Comparison of ENCODE assay signal across 8 mouse cellular contexts in genomic region chr10:128668790-128669672, GRCm38 (mm10). TPM values are rescaled to one million over a fixed set of nuclear protein-coding genes. Genes with fewer than 3 reads are reported as not detected.
DNase-seq lines count a peak whose midpoint lies in the region; ATAC-seq and TF ChIP-seq lines count a peak whose summit lies in the region.

No protein-coding gene starts in this region.

- WGBS in embryonic facial prominence, embryonic 14.5 days: under 1% methylated on average over 40 of the region's 42 CpGs
- 3% methylated on average over 42 of the region's 42 CpGs for WGBS in lung, adult 2 months

- no peaks in the 10 kb centered on the region for H3K27me3 ChIP-seq in embryonic facial prominence, embryonic 14.5 days (replicated peaks; ENCODE audit: control insufficient read depth, insufficient read depth, low read length)

- peak; percentile 50 for ATAC-seq in embryonic facial prominence, embryonic 14.5 days (ENCODE audit: low read depth)

- H3K4me1 ChIP-seq in embryonic facial prominence, embryonic 14.5 days (ENCODE audit: control insufficient read depth, insufficient read depth, low read length): peaks cover 10% of the 10 kb centered on the region
- no peaks in the 10 kb centered on the region; the same call in 1 of the 2 replicates for H3K4me1 ChIP-seq in lung, adult 2 months (ENCODE audit: control insufficient read depth, insufficient read depth, low read length)

- no peak for TF ChIP-seq POLR2A in lung, adult 2 months (IDR thresholded peaks at IDR 0.05; ENCODE audit: borderline replicate concordance, extremely low read depth, low read depth, low read length)

- peak overlapping the region; percentile 82 for H3K4me3 ChIP-seq in embryonic facial prominence, embryonic 14.5 days (ENCODE audit: low read depth, low read length)
- H3K4me3 ChIP-seq in lung, adult 2 months (replicated peaks; ENCODE audit: extremely low read depth, low read depth, low read length): peak overlapping the region; percentile 42

- H3K9ac ChIP-seq in embryonic facial prominence, embryonic 14.5 days (ENCODE audit: low read depth, low read length): peak overlapping the region; percentile 81

- no peaks in the 10 kb centered on the region for H3K9me3 ChIP-seq in embryonic facial prominence, embryonic 14.5 days (ENCODE audit: control insufficient read depth, low read length)

- peak; percentile 77 to 79 for DNase-seq in B cell, adult 2 months
- peak; percentile 63 to 71 for DNase-seq in adrenal gland, postnatal 36 days
- peak; percentile 83 for DNase-seq in embryonic facial prominence, embryonic 14.5 days (ENCODE audit: low spot score)
- peak; percentile 47 for DNase-seq in heart, postnatal 4 days
- peak; percentile 40 to 48 for DNase-seq in layer of hippocampus, adult 8-10 months (ENCODE audit: low spot score in 2 of 2)
- DNase-seq in lung, adult 2 months: peak; percentile 75
- peak; percentile 15 for DNase-seq in ovary, postnatal 10 days (ENCODE audit: low spot score)
- DNase-seq in thymus, postnatal 0 days (ENCODE audit: low spot score): peak; percentile 64

- peak overlapping the region; percentile 88 for H3K27ac ChIP-seq in embryonic facial prominence, embryonic 14.5 days (replicated peaks; ENCODE audit: low read depth, low read length)

- no peak for TF ChIP-seq CTCF in lung, adult 2 months (IDR thresholded peaks at IDR 0.05; ENCODE audit: insufficient read depth, low read length)

- H3K36me3 ChIP-seq in embryonic facial prominence, embryonic 14.5 days (ENCODE audit: control insufficient read depth, insufficient read depth, low read length): peaks cover 13% of the 10 kb centered on the region; the same call in 1 of the 2 replicates

- peak overlapping the region; percentile 74 for H3K4me2 ChIP-seq in embryonic facial prominence, embryonic 14.5 days (ENCODE audit: low read depth, low read length)

RNA-seq across cellular contexts. Expression of gene Suox, which starts 4.8 kb away (rescaled TPM):
- 10 to 100 TPM; 24.1 to 24.3 TPM for total RNA-seq in adrenal gland, postnatal 36 days (2021)
- 11.1 and 14.4 TPM in 2 replicates for polyA plus RNA-seq in embryonic facial prominence, embryonic 14.5 days (2014; fragmentation: Nextera tagmentation; extraction: Ambion mirVana)
- total RNA-seq in heart, postnatal 4 days (2021): 10 to 100 TPM; 11.6 to 12.1 TPM
- 10 to 100 TPM; 12.0 to 16.6 (median 14.3) TPM for total RNA-seq in layer of hippocampus, adult 8-10 months (2022)
- polyA plus RNA-seq in lung, adult 2 months (2012; rRNA removed): 8.9 and 15.3 TPM in 2 replicates
- polyA plus RNA-seq in thymus, postnatal 0 days (2015; fragmentation: Nextera tagmentation; extraction: Ambion mirVana): 13.4 and 16.9 TPM in 2 replicates

RNA-seq across cellular contexts. Expression of gene Ikzf4, which starts 23.2 kb away (rescaled TPM):
- total RNA-seq in adrenal gland, postnatal 36 days (2021): 1 to 10 TPM; 1.5 to 2.2 TPM
- 2.2 and 4.0 TPM in 2 replicates for polyA plus RNA-seq in embryonic facial prominence, embryonic 14.5 days (2014; fragmentation: Nextera tagmentation; extraction: Ambion mirVana)
- total RNA-seq in heart, postnatal 4 days (2021): 1 to 10 TPM; 1.7 to 2.4 TPM
- 10 to 100 TPM; 15.5 to 19.8 (median 16.2) TPM for total RNA-seq in layer of hippocampus, adult 8-10 months (2022)
- polyA plus RNA-seq in lung, adult 2 months (2012; rRNA removed): 2.7 and 4.4 TPM in 2 replicates
- polyA plus RNA-seq in thymus, postnatal 0 days (2015; fragmentation: Nextera tagmentation; extraction: Ambion mirVana): 0.98 and 1.1 TPM in 2 replicates

RNA-seq across cellular contexts. Expression of gene Rab5b, which starts 27.0 kb away (rescaled TPM):
- total RNA-seq in adrenal gland, postnatal 36 days (2021): 100 to 1,000 TPM; 111 to 125 TPM
- 74.7 and 75.4 TPM in 2 replicates for polyA plus RNA-seq in embryonic facial prominence, embryonic 14.5 days (2014; fragmentation: Nextera tagmentation; extraction: Ambion mirVana)
- total RNA-seq in heart, postnatal 4 days (2021): 10 to 100 TPM; 65.1 to 66.3 TPM
- 100 to 1,000 TPM; 132 to 151 (median 135) TPM for total RNA-seq in layer of hippocampus, adult 8-10 months (2022)
- polyA plus RNA-seq in lung, adult 2 months (2012; rRNA removed): 80.0 and 109 TPM in 2 replicates
- polyA plus RNA-seq in thymus, postnatal 0 days (2015; fragmentation: Nextera tagmentation; extraction: Ambion mirVana): 45.3 and 46.5 TPM in 2 replicates

RNA-seq across cellular contexts. Expression of gene Pmel, which starts 35.0 kb away (rescaled TPM):
- total RNA-seq in adrenal gland, postnatal 36 days (2021): 1 to 10 TPM in 1 of 2 experiments, under 1 TPM in 1; 0.82 to 1.4 TPM
- 14.0 and 14.6 TPM in 2 replicates for polyA plus RNA-seq in embryonic facial prominence, embryonic 14.5 days (2014; fragmentation: Nextera tagmentation; extraction: Ambion mirVana)
- total RNA-seq in heart, postnatal 4 days (2021): 1 to 10 TPM; 1.3 to 1.8 TPM
- total RNA-seq in layer of hippocampus, adult 8-10 months (2022): 1 to 10 TPM in 3 of 4 experiments, under 1 TPM in 1; 0.62 to 2.4 (median 1.1) TPM
- polyA plus RNA-seq in lung, adult 2 months (2012; rRNA removed): 0.36 and 0.51 TPM in 2 replicates
- polyA plus RNA-seq in thymus, postnatal 0 days (2015; fragmentation: Nextera tagmentation; extraction: Ambion mirVana): 1.1 and 1.3 TPM in 2 replicates

RNA-seq across cellular contexts. Expression of gene Cdk2, which starts 35.8 kb away (rescaled TPM):
- 10 to 100 TPM; 17.4 to 19.7 TPM for total RNA-seq in adrenal gland, postnatal 36 days (2021)
- 99.2 and 105 TPM in 2 replicates for polyA plus RNA-seq in embryonic facial prominence, embryonic 14.5 days (2014; fragmentation: Nextera tagmentation; extraction: Ambion mirVana)
- total RNA-seq in heart, postnatal 4 days (2021): 10 to 100 TPM; 59.2 to 63.1 TPM
- total RNA-seq in layer of hippocampus, adult 8-10 months (2022): 1 to 10 TPM; 2.5 to 4.3 (median 3.4) TPM
- 11.4 and 17.3 TPM in 2 replicates for polyA plus RNA-seq in lung, adult 2 months (2012; rRNA removed)
- polyA plus RNA-seq in thymus, postnatal 0 days (2015; fragmentation: Nextera tagmentation; extraction: Ambion mirVana): 115 and 117 TPM in 2 replicates

Comparison
In these comparisons a context has a peak if more than half of its experiments do, and no peak if none do; other contexts are left out.
1. Peak in every context shown above with its lines: DNase-seq, ATAC-seq, H3K4me3 ChIP-seq and H3K27ac ChIP-seq.
2. DNase-seq: peak in every context shown above with its lines; median percentile 83 in embryonic facial prominence, embryonic 14.5 days; 78 in B cell, adult 2 months; 75 in lung, adult 2 months; 67 in adrenal gland, postnatal 36 days; 64 in thymus, postnatal 0 days; 47 in heart, postnatal 4 days; 44 in layer of hippocampus, adult 8-10 months; 15 in ovary, postnatal 10 days.
3. RNA of gene Ikzf4, which starts 23.2 kb away (total RNA-seq): 15.5 to 19.8 TPM in layer of hippocampus, adult 8-10 months; 1.7 to 2.4 TPM in heart, postnatal 4 days and 1.5 to 2.2 TPM in adrenal gland, postnatal 36 days; every median in the first group is over 4 times any median in the second.